Mouse (Mus musculus) brain, embryonic 14.5 days (tissue): ENCODE results near the gene Cblc. TPM values are rescaled to one million over a fixed set of nuclear protein-coding genes. Genes with fewer than 3 reads are reported as not detected.

ENCODE experiments used
- DNase-seq: peaks from one replicate; pipeline ENCODE4 v3.0.0-alpha.2; 2011; ENCODE audit warnings: low read depth
- CTCF ChIP-seq: fragments of 200-500 bp; IDR thresholded peaks from 2 replicates; pipeline ENCODE4 v1.5.1; 2012; ENCODE audit warnings: inconsistent platforms, mild to moderate bottlenecking, moderate library complexity, borderline replicate concordance; ENCODE audit not compliant: insufficient read depth, insufficient read length; ENCODE audit errors: extremely low read depth
- POLR2A ChIP-seq: fragments of 200-500 bp; IDR thresholded peaks from 2 replicates; pipeline ENCODE4 v1.6.1; 2012; ENCODE audit warnings: mild to moderate bottlenecking, inconsistent platforms, borderline replicate concordance; ENCODE audit not compliant: poor library complexity, insufficient read depth, insufficient read length, severe bottlenecking; ENCODE audit errors: extremely low read depth
- polyA plus RNA-seq: library from polyadenylated mRNA; depleted of rRNA; stranded (reverse); fragments of >200 nt; gene quantifications from 2 replicates; pipeline ENCODE4 v1.2.3, GENCODE M21; 2012

Cblc gene
- polyA plus RNA-seq, 1 experiment = 0.33 TPM

- TF ChIP-seq CTCF (no peak), POLR2A (no peak)
- DNase-seq = no peak
Observed at GRCm38 (mm10) chr7:19771682-19772081, 24.9 kb downstream of the Cblc start.

- DNase-seq = no peak
- no peak for TF ChIP-seq POLR2A
- TF ChIP-seq CTCF = no peak
Observed at GRCm38 (mm10) chr7:19770984-19771391, 25.6 kb downstream of the Cblc start, which contains the start of gene Bcam. Gene Bcam (minus strand): TSS chr7:19771016.

- TF ChIP-seq POLR2A = 0 out of 2 replicates have a peak, but pooled peaks have one; percentile 7
- TF ChIP-seq CTCF = no peak
- DNase-seq = peak; percentile 82
Observed at GRCm38 (mm10) chr7:19770375-19770754, 26.2 kb downstream of the Cblc start.

GRCm38 (mm10) chr7:19769434-19770374, 26.9 kb downstream of the Cblc start:
- no peak for DNase-seq
- no peak for TF ChIP-seq CTCF
- no peak for TF ChIP-seq POLR2A

GRCm38 (mm10) chr7:19769001-19769400, 27.6 kb downstream of the Cblc start:
- DNase-seq = no peak

GRCm38 (mm10) chr7:19768251-19768650, 28.4 kb downstream of the Cblc start:
- no peak for TF ChIP-seq POLR2A
- no peak for DNase-seq

More at GRCm38 (mm10) chr7:19769001-19769400, 27.6 kb downstream of the Cblc start:
- TF ChIP-seq POLR2A = no peak
- TF ChIP-seq CTCF = no peak

- TF ChIP-seq POLR2A (no peak), CTCF (no peak)
- no peak for DNase-seq
Observed at GRCm38 (mm10) chr7:19764581-19764980, 32.0 kb downstream of the Cblc start.

- TF ChIP-seq CTCF = no peak
- no peak for DNase-seq
Observed at GRCm38 (mm10) chr7:19763829-19764477, 32.7 kb downstream of the Cblc start.

- TF ChIP-seq POLR2A (no peak), CTCF (no peak)
- DNase-seq = no peak
Observed at GRCm38 (mm10) chr7:19762283-19762682, 34.3 kb downstream of the Cblc start.

GRCm38 (mm10) chr7:19760021-19760420, 36.6 kb downstream of the Cblc start:
- TF ChIP-seq POLR2A (no peak), CTCF (no peak)
- DNase-seq = no peak

GRCm38 (mm10) chr7:19758623-19759022, 38.0 kb downstream of the Cblc start:
- TF ChIP-seq POLR2A (no peak), CTCF (no peak)
- no peak for DNase-seq

- TF ChIP-seq CTCF (no peak), POLR2A (no peak)
- no peak for DNase-seq
Observed at GRCm38 (mm10) chr7:19755851-19756786, 40.5 kb downstream of the Cblc start.

- TF ChIP-seq CTCF (no peak), POLR2A (no peak)
- DNase-seq = no peak
Observed at GRCm38 (mm10) chr7:19755008-19755407, 41.6 kb downstream of the Cblc start.

- no peak for TF ChIP-seq CTCF
- no peak for TF ChIP-seq POLR2A
- DNase-seq = no peak
Observed at GRCm38 (mm10) chr7:19754065-19754464, 42.5 kb downstream of the Cblc start.
